Mouse (Mus musculus): ENCODE data around the gene Bcas3.

GRCm38 (mm10) chr11:85831656-85832230 is 478.8 kb downstream of the Bcas3 start:
- no peak for TF ChIP-seq CTCF (IDR thresholded peaks at IDR 0.05; ENCODE audit: low read depth, low read length)
- no peak for TF ChIP-seq POLR2A (IDR thresholded peaks at IDR 0.05; ENCODE audit: borderline replicate concordance, low read depth, low read length)
